Mouse (Mus musculus) thymus, postnatal 25 days (tissue): Measurements from ENCODE around the gene AC134908.4.
"Not testable (repeated sequence)": the region's sequence is repeated elsewhere in the genome, so short reads cannot be mapped to it uniquely, and the experiment has no call there.

Source experiments
- DNase-seq: peaks from one replicate; pipeline ENCODE4 v3.0.0; 2022

Gene AC134908.4

DNA sequence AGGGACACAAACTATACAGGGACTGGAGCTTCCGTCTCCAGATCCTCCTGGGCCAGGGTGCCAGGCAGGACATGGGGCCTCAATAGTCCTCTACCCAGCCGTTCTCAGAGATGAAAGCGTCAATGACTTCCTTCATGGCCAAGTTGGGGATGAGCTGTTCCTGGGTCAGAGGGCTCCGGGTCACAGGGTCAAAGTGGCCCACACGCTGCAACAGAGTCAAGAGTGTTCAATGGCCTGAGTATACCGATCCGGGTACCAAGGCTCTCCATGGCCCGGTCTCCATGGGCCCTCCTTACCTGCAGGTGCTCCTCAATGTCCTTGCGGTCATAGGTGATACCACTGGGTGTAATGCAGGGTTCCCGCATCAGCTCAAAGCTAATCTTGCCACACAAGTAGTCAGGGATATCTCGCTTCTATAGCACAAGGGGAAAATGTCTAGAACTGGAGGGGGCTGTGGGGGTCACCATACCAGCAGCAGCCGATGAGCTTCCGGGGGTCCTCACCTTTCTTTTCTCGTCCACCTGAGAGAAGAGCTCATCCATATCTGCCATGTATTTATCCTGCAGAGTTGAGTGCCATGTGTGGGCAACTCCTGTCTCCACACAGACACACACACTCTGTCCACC is 35.5 kb upstream of the AC134908.4 start:
- no peak for DNase-seq

DNA sequence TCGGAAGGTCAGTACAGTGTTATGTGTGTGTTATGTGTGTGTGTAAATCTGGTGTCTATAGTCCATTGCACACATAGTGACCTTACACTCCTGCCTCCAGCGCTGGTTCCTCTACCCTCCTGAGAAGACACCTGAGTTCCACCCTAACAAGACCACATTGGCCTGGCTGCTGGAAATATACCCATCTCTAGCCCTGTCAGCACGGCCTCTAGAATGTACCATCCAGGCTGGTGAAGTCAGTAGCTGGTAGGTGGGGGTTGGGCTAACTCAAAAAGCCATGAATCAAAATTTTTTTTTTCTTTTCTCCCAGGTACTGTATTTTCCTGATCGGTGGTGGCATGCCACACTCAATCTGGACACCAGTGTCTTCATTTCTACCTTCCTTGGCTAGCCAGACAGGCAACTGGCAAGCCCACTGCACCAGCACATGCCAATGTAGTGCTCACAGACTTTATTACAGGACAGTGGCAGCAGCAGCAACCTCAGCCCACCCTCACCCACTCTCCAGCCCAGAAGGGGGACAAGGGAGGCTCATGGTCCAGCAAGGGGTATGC is 34.8 kb upstream of the AC134908.4 start:
- DNase-seq = no peak

DNA sequence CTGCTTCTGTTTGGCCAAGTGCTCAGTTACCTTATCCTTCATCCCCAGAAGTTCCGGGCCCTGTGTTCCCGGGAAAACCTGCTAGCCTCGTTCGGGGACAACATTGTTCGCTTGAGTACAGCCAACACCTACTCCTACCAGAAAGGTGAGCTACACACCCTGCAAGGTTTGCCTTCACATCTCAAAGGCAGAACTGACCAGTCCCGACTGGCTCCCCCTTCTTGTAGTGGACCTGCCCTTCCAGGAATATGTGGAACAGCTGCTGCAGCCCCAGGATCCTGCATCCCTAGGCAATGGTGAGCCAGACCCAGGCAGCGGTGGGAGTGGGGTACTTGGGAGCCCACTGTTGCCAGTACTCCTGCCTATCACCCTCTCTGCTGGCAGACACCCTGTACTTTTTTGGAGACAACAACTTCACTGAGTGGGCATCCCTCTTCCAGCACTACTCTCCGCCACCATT is 34.1 kb upstream of the AC134908.4 start:
- DNase-seq = no peak

DNA sequence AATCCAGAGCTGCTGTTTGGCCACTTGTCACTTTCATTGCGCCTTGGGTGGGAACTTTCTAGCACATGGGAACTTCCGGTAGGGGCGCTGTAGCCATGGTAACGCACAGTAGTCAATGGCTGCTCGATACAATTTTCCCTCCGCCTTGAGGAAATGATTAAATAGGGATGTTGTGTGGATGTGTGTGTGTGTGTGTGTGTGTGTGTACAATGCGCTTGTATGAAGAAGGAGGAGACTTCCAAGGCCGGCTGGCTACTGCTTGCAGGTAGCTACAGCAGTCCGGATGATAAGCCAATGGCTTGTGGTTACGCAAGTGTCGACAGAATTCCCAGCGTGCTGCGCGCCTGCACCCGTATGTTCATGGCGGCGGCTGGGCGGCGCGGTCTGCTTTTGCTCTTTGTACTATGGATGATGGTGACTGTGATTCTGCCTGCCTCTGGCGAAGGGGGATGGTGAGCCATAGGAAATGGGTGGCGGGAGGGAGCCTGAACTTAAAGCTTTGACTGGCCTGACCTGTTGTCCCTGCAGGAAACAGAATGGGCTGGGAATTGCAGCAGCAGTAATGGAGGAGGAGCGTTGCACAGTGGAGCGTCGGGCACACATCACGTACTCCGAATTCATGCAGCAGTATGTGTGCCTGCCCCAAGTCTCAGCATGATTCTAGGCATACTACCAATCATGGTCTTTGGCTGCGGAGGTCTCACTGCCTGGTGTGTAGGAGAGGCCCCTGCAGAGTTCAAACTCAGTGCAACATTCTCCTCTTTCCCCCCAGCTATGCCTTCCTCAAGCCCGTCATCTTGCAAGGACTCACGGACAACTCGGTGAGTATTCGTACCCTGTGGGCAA is 33.5 kb upstream of the AC134908.4 start, which contains the start of gene Jmjd8:
Gene Jmjd8 (plus strand): TSS at position 156 of the 846 bp plus-strand sequence.
- DNase-seq = peak; percentile 78

DNA sequence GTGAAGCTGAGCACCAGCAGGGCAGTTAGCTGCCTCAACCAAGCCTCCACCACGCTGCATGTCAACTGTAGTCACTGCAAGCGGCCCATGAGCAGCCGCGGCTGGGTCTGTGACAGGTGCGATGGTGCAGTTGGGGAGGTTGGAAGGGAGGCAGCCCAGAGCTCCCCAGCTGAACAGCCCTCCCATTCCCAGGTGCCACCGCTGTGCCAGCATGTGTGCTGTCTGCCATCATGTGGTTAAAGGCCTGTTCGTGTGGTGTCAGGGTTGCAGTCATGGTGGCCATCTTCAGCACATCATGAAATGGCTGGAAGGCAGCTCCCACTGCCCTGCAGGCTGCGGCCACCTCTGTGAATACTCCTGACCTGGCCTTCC is 32.8 kb upstream of the AC134908.4 start:
- peak; percentile 41 for DNase-seq

- no peak for DNase-seq
Observed at GRCm38 (mm10) chr17:25827546-25828222, 32.2 kb upstream of the AC134908.4 start.

DNA sequence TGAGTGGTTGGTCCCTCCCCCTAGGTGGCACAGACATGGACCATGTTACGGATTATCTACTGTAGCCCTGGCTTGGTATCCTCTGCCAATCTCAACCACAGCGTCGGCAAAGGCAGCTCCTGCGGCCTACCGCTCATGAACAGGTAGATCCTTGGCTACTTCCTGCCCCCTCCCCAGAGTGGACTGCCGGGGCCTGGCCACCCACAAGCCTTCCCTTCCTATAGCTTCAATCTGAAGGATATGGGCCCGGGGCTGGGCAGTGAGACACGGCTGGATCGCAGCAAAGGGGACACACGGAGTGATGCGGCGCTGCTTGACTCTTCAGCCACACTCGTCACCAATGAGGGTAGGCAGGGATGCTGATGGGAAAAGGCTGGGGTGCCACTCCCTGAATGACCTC is 31.6 kb upstream of the AC134908.4 start:
- no peak for DNase-seq

GRCm38 (mm10) chr17:25825984-25826570 is 30.6 kb upstream of the AC134908.4 start:
- no peak for DNase-seq

GRCm38 (mm10) chr17:25825311-25825710 is 29.9 kb upstream of the AC134908.4 start:
- no peak for DNase-seq

DNA sequence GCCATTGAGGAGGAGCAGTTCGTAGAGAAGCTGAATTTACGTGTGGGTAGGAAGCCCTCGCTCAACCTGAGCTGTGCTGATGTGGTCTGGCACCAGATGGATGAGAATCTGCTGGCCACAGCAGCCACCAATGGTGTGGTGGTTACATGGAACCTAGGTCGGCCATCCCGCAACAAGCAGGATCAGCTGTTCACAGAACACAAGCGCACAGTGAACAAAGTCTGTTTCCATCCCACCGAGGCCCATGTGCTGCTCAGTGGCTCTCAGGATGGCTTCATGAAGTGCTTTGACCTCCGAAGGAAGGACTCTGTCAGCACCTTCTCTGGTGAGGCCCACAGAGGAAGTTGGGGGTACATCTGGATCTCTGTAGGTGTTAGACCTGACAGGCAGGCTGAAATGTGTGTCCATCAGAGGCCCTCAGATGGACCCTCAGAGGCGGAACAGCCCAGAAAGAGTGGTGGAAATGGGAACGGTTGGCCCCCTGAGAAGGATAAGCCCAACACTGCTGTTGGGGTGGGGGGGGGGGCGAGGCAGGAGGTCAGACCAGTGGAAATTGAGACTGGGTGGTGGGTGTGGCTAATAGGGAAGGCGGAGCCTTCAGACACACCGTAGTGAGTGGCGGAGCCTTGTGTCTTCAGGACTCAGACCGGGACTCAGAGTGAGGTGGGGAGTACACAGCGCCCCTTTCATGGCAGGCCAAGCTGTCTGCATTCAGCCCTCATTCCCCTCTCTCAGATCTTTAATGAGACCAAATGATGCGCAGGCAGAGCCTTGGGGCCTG is 29.1 kb upstream of the AC134908.4 start:
- no peak for DNase-seq

DNA sequence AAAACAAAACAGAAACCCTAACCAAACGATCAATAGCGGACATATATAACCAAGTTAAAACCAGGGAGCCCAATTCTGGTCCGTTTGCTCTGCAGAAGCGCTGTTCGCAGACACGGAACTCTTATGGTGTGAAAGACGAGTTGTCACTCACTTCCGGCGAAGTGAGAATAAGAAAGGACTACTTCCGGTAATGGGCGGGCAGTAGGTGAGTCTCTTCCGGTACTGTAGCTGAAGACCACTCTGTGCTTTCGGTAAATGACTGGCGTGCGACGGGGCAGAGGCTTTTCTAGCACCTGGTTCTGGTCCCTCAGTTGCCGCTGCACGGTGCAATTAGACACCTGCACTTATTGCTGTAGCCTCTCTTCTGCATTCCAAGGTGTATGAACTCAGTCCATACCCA is 28.0 kb upstream of the AC134908.4 start, which contains the start of gene Wdr24:
Gene Wdr24 (plus strand): TSS at position 176 of the 400 bp plus-strand sequence.
- peak; percentile 83 for DNase-seq

- no peak for DNase-seq
Observed at GRCm38 (mm10) chr17:25818851-25819780, 23.7 kb upstream of the AC134908.4 start.

- no peak for DNase-seq
Observed at GRCm38 (mm10) chr17:25817662-25818061, 22.2 kb upstream of the AC134908.4 start.

DNA sequence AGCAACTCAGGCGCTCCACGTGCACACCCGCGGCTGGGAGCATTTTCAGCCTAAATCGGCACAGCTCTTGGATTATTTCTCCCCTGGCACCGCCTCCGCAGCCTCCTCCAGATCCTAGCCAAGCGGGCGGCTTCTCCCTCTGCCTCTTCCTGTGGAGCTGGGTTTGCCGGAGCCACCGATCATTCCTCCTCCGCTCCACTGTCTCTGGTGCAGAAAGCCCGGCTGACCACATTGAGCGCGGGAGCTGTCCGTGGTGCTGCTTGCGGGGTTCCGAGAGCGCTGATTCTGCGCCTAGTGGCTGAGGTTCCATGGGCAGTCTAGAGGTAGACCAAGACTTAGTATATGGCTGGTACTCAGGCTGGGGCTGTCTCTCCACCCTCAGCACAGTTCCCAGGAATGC is 18.0 kb upstream of the AC134908.4 start:
- peak; percentile 80 for DNase-seq

DNA sequence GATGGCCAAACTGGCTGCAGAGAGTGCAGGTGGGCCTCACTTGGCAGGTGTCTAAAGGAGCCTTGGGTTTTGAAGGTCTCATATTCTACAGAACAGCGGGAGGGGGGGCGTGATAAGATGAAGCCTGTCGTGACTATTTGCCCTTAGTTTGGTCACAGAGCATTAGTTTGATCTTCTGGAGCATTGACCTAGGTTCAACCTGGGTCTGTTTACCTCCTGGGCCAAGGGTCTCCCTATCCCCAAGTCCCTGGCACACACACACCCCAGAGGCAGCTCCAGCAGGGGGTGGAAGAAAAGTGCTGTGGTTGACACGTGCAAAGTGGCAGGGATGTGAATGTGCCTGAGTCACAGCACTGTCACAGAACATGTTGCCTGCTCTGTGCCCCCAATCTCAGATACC is 15.4 kb upstream of the AC134908.4 start:
- DNase-seq = no peak

DNA sequence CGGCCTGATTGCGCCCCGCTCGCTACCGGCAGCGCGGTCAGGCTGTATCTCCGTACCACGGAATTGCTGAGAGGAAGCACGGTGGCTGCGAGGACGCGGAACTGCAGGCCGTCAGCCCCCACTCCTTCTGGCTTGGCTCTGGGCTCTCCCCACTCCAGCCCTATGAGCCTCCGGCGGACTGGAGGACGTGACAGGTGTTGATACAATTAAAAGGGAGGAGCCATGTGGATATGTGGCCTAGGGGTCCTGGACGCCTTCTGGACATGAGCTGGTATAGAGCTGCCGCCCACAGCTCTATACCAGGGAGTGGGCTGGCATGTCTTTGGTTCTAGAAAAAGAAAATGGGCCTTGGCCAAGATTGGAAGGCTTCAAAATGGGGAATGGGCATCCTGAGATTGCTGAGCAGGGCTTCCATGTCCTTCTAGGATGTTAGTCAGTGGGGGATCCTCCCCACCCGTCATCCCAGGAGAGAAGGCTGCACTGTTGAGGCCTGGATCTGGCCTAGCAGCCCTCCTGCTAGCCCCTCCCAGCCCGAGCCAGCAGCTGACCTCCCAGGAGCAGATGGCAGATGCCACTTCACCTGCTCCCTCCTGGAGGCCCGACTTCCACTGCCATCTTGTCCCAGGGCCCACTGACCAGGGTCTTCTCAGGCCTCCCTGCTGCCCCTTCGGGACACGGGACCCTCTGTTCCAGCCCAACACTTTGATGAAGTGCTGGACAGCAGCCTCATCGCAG is 14.3 kb upstream of the AC134908.4 start:
- DNase-seq = no peak

- no peak for DNase-seq
Observed at GRCm38 (mm10) chr17:25808789-25809605, 13.5 kb upstream of the AC134908.4 start, which contains the start of gene Fbxl16. Fbxl16 (plus strand) TSS chr17:25809085.

- DNase-seq = no peak
Observed at GRCm38 (mm10) chr17:25808028-25808427, 12.6 kb upstream of the AC134908.4 start.

DNA sequence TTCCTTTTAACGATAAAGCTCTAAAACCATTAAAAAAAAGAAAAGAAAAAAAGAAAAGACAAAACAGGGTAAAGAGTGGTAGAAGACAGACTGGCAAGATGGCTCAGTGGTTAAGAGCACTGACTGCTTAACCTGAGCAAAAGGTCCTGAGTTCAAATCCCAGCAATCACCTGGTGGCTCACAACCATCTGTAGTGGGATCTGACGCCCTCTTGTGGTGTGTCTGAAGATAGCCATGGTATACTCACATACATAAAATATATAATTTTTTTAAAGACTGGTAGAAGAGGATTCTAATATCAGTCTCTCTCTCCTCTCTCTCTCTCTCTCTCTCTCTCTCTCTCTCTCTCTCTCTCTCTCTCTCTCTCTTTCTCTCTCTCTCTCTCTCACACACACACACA is 12.0 kb upstream of the AC134908.4 start:
- DNase-seq = not testable (repeated sequence)
